Mouse (Mus musculus) cerebellum, adult 2 months (tissue): Measurements from ENCODE around the gene Rad51b.

Experiments
- CTCF ChIP-seq: fragments of 200-500 bp; IDR thresholded peaks from 2 replicates; pipeline ENCODE4 v1.5.1; 2011; ENCODE audit warnings: low read depth, mild to moderate bottlenecking, control low read depth, low read length, moderate library complexity, borderline replicate concordance; ENCODE audit not compliant: insufficient read depth
- POLR2A ChIP-seq: fragments of 200-500 bp; IDR thresholded peaks from 2 replicates; pipeline ENCODE4 v1.6.1; 2011; ENCODE audit warnings: low read length, control low read depth, borderline replicate concordance; ENCODE audit not compliant: insufficient read depth

GRCm38 (mm10) chr12:79372697-79373096, 75.6 kb downstream of the Rad51b start:
- TF ChIP-seq CTCF, result no peak
- no peak for TF ChIP-seq POLR2A
